Comparison of ENCODE assay signal across 23 mouse cellular contexts in the genomic region with DNA sequence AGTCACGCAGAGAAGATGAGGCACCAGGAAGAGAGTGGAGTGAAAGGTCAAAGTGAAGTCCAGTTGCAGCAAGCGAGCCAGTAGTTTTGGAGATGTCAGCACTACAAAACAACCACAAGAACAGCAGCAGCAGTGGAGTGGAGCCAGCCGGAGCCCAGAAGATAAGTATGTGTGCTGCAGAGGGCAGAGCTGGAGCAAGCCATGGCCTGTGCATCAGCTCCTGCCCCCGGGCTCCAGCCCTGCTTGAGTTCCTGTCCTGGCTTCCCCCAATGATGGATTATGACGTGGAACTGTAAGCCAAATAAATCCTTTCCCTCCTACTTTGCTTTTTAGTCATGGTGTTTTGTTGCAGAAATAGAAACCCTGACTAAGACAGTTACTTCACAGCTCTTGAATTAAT. TPM values are rescaled to one million over a fixed set of nuclear protein-coding genes. Genes with fewer than 3 reads are reported as not detected.
DNase-seq lines count a peak whose midpoint lies in the region; ATAC-seq and TF ChIP-seq lines count a peak whose summit lies in the region.
"Had no signal": no experiment of that assay in that cellular context is flagged by ENCODE, and none has a peak within 500 bp of the region (broad histone marks: within the 10 kb centered on the region; RNA-seq: fewer than 3 reads in every experiment).

No protein-coding gene starts in this region.

- H3K36me3 ChIP-seq in thymus, adult 2 months (ENCODE audit: control insufficient read depth, insufficient read depth, low read length), result no peaks in the 10 kb centered on the region
- H3K36me3 ChIP-seq in forebrain, embryonic 12.5 days (replicated peaks), result peaks cover 3% of the 10 kb centered on the region; the same call in 1 of the 2 replicates
- H3K36me3 ChIP-seq: hindbrain, embryonic 13.5 days had no signal

- no peaks in the 10 kb centered on the region for H3K9me3 ChIP-seq in forebrain, embryonic 12.5 days
- H3K9me3 ChIP-seq: embryonic facial prominence, embryonic 15.5 days; heart, embryonic 15.5 days; hindbrain, embryonic 13.5 days had no signal

- no peak overlapping the region for H3K27ac ChIP-seq in thymus, adult 2 months (ENCODE audit: control insufficient read depth, insufficient read depth, low read length)
- no peak overlapping the region for H3K27ac ChIP-seq in forebrain, embryonic 12.5 days
- H3K27ac ChIP-seq: embryonic facial prominence, embryonic 15.5 days; gastrocnemius, adult 2 months; heart, embryonic 15.5 days; hindbrain, embryonic 13.5 days; hindbrain, postnatal 0 days had no signal

- TF ChIP-seq POLR2A in thymus, adult 2 months (IDR thresholded peaks at IDR 0.05; ENCODE audit: control insufficient read depth, extremely low read depth, insufficient read depth, low read length, poor library complexity), result no peak

- no peaks in the 10 kb centered on the region for H3K4me1 ChIP-seq in thymus, adult 2 months (replicated peaks; ENCODE audit: control insufficient read depth, insufficient read depth, low read length)
- no peaks in the 10 kb centered on the region for H3K4me1 ChIP-seq in forebrain, embryonic 12.5 days
- H3K4me1 ChIP-seq: embryonic facial prominence, embryonic 15.5 days; heart, embryonic 15.5 days; hindbrain, embryonic 13.5 days had no signal

- ATAC-seq in forebrain, embryonic 12.5 days (ENCODE audit: low FRiP score), result no peak
- ATAC-seq: forebrain, embryonic 16.5 days; hindbrain, postnatal 0 days had no signal

- DNase-seq in 3134 (ENCODE audit: extremely low read depth, insufficient read length, low spot score) (peak; percentile 67), 3T3-L1 (ENCODE audit: low read depth, low spot score) (peak; percentile 86)
- DNase-seq in brain, adult 2 months (ENCODE audit: low read depth, low spot score), result peak; percentile 68
- DNase-seq in telencephalon, adult 2 months (ENCODE audit: low read depth, low spot score), result peak; percentile 44
- DNase-seq in thymus, adult 2 months, result no peak
- DNase-seq: adrenal gland, adult 8-10 months; cerebellum, adult 11-12 months; cerebellum, adult 9-10 months; cerebellum, postnatal 25 days; gastrocnemius, adult 2 months; gastrocnemius, postnatal 25 days; heart, adult 18-20 months; heart, postnatal 14 days; kidney, adult 11 months had no signal

- WGBS in thymus, adult 2 months, result 93% methylated on average over 5 of the region's 5 CpGs
- 88% methylated on average over 5 of the region's 5 CpGs for WGBS in forebrain, embryonic 12.5 days

- no peak for TF ChIP-seq CTCF in thymus, adult 2 months (IDR thresholded peaks at IDR 0.05; ENCODE audit: borderline replicate concordance, control insufficient read depth, extremely low read depth, insufficient read depth, low read length, poor library complexity)

- no peak overlapping the region for H3K4me3 ChIP-seq in thymus, adult 2 months (ENCODE audit: control insufficient read depth, insufficient read depth, low read length)
- no peak overlapping the region for H3K4me3 ChIP-seq in forebrain, embryonic 12.5 days (replicated peaks)
- H3K4me3 ChIP-seq: embryonic facial prominence, embryonic 15.5 days; erythroblast, embryonic 14.5 days; gastrocnemius, adult 2 months; heart, embryonic 15.5 days; hindbrain, embryonic 13.5 days had no signal

- no peak overlapping the region for H3K9ac ChIP-seq in forebrain, embryonic 12.5 days
- H3K9ac ChIP-seq: embryonic facial prominence, embryonic 15.5 days; heart, embryonic 15.5 days; hindbrain, embryonic 13.5 days had no signal

- H3K27me3 ChIP-seq in thymus, adult 2 months (ENCODE audit: control insufficient read depth, insufficient read depth, low read length), result no peaks in the 10 kb centered on the region
- H3K27me3 ChIP-seq in forebrain, embryonic 12.5 days, result no peaks in the 10 kb centered on the region
- H3K27me3 ChIP-seq: CH12.LX; embryonic facial prominence, embryonic 15.5 days; heart, embryonic 15.5 days; hindbrain, embryonic 13.5 days had no signal

- no peak overlapping the region for H3K4me2 ChIP-seq in forebrain, embryonic 12.5 days
- H3K4me2 ChIP-seq: embryonic facial prominence, embryonic 15.5 days; heart, embryonic 11.5 days; heart, embryonic 15.5 days; hindbrain, embryonic 13.5 days had no signal

RNA-seq across cellular contexts. Expression of a gene that starts 26.6 kb away (rescaled TPM):
- 6.3 and 6.7 TPM in 2 replicates for polyA plus RNA-seq in thymus, adult 2 months (2012; rRNA removed)
- 10.4 and 10.5 TPM in 2 replicates for polyA plus RNA-seq in forebrain, embryonic 12.5 days (2016; fragmentation: Nextera tagmentation; extraction: Ambion mirVana)

RNA-seq across cellular contexts. Expression of a gene that starts 26.8 kb away (rescaled TPM):
- 11.1 and 13.7 TPM in 2 replicates for polyA plus RNA-seq in thymus, adult 2 months (2012; rRNA removed)
- 22.2 and 26.3 TPM in 2 replicates for polyA plus RNA-seq in forebrain, embryonic 12.5 days (2016; fragmentation: Nextera tagmentation; extraction: Ambion mirVana)

RNA-seq across cellular contexts. Expression of a gene that starts 26.9 kb away (rescaled TPM):
- polyA plus RNA-seq in thymus, adult 2 months (2012; rRNA removed), result 3.8 and 4.2 TPM in 2 replicates
- 6.8 and 8.4 TPM in 2 replicates for polyA plus RNA-seq in forebrain, embryonic 12.5 days (2016; fragmentation: Nextera tagmentation; extraction: Ambion mirVana)
- polyA plus RNA-seq: erythroblast, embryonic 14.5 days had no signal

RNA-seq across cellular contexts. Expression of a gene that starts 51.3 kb away (rescaled TPM):
- polyA plus RNA-seq in thymus, adult 2 months (2012; rRNA removed), result 0.24 and 0.27 TPM in 2 replicates
- polyA plus RNA-seq in forebrain, embryonic 12.5 days (2016; fragmentation: Nextera tagmentation; extraction: Ambion mirVana), result 44.5 and 44.7 TPM in 2 replicates
